Mouse (Mus musculus) left cerebral cortex, adult 2 months (tissue): ENCODE measurements around the gene Pltp. TPM values are rescaled to one million over a fixed set of nuclear protein-coding genes. Genes with fewer than 3 reads are reported as not detected.
"Not testable (repeated sequence)": the region's sequence is repeated elsewhere in the genome, so short reads cannot be mapped to it uniquely, and the experiment has no call there.

Source experiments
- DNase-seq, 2 experiments: peaks; one replicate each; pipeline ENCODE4 v3.0.0; 2021 to 2022; ENCODE audit warnings: low spot score in 2 of 2, mixed read lengths in 1 of 2; ENCODE audit errors: extremely low spot score in 1 of 2
- H3K27ac ChIP-seq: fragments of 200-600 bp; 2 replicates; pipeline ENCODE4 v1.8.1; 2022
- H3K4me3 ChIP-seq: fragments of 200-600 bp; 2 replicates; pipeline ENCODE4 v1.8.1; 2022
- CTCF ChIP-seq: fragments of 200-600 bp; IDR thresholded peaks from 2 replicates; pipeline ENCODE4 v1.8.1; 2022; ENCODE audit warnings: antibody characterized with exemption, mild to moderate bottlenecking, moderate library complexity
- intact Hi-C: fragments of 180-260 bp; cut with DNase I; formaldehyde crosslinking; loops from one replicate; pipeline ENCODE4 v1.15.1; 2025
- total RNA-seq, 2 experiments: library from RNA; stranded (reverse); gene quantifications; 2 replicates each; pipeline ENCODE4 v1.2.3; 2021

Gene Pltp
- total RNA-seq, 2 experiments from 2014 or later: 78.1 to 82.4 TPM

DNA sequence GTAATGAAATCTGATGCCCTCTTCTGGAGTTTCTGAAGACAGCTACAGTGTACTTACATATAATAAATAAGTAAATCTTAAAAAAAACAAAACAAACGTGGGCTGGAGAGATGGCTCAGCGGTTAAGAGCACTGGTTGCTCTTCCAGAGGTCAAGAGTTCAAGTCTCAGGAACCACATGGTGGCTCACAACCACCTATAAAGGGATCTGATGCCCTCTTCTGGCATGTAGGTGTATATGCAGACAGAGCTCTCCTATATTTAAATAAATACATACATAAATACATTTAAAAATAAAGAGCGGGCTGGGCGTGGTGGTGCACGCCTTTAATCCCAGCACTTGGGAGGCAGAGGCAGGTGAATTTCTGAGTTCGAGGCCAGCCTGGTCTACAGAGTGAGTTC, 59.0 kb downstream of the Pltp start:
- H3K4me3 ChIP-seq, DNase-seq, intact Hi-C loops, H3K27ac ChIP-seq: not testable (repeated sequence)
- peak; percentile 44 for TF ChIP-seq CTCF

DNA sequence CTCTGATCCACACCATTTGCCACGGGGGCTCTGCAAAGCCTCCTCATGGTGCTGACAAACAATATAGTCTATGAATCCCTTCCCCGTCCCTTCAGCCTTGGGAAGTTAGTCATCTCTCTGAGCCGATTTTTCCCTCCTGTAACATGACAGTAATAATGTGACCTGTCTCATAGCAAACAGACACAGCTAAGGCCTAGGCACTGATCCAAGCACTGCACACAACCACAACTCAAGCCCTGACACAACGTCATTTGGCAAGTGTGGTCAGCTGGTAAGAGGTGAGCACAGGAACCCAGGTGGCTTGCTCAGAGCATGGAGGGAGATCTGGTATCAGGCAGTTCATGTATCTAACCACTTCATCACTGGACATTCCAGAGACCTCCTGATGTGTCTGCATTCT, 61.6 kb downstream of the Pltp start:
- no peak overlapping the region for H3K27ac ChIP-seq
- no peak for TF ChIP-seq CTCF
- DNase-seq: no peak
- no peak overlapping the region for H3K4me3 ChIP-seq
- intact Hi-C loops: no loop called here

DNA sequence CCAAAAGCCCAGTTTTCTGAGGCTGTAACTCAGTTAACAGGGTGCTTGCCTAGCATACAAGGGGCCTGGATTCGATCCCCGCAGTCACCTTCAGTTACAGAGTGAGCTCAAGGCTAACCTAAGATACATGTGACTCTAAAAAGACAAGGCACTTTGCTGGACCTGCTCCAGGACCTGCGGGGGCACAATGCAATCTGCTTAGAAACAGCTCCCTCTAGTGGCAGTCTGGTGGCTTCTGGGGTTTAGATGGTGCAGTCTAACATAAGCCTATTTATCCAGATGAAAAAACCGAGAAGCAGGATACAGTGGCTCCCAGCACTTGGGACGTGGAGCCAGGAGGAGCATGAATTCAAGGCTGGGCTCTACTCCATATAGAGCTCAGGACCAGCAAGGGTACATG, 63.2 kb downstream of the Pltp start:
- DNase-seq: peak; percentile 75 to 80
- Histone ChIP-seq H3K4me3 (no peak overlapping the region), H3K27ac (no peak overlapping the region)
- TF ChIP-seq CTCF: peak; percentile 91
- intact Hi-C loops: no loop called here

- TF ChIP-seq CTCF: no peak
- no peak for DNase-seq
- intact Hi-C loops: no loop called here
- Histone ChIP-seq H3K4me3 (no peak overlapping the region), H3K27ac (no peak overlapping the region)
Measured at GRCm38 (mm10) chr2:164793772-164794171, 63.7 kb downstream of the Pltp start.

- H3K4me3 ChIP-seq: no peak overlapping the region
- intact Hi-C loops: no loop called here
- peak; percentile 78 for TF ChIP-seq CTCF
- peak in 1 of 2 experiments; percentile 62 for DNase-seq
- no peak overlapping the region for H3K27ac ChIP-seq
Measured at GRCm38 (mm10) chr2:164793236-164793635, 64.3 kb downstream of the Pltp start.

- Histone ChIP-seq H3K4me3 (no peak overlapping the region), H3K27ac (no peak overlapping the region)
- DNase-seq: no peak
- TF ChIP-seq CTCF: no peak
- intact Hi-C loops: no loop called here
Measured at GRCm38 (mm10) chr2:164792400-164793190, 64.9 kb downstream of the Pltp start.

DNA sequence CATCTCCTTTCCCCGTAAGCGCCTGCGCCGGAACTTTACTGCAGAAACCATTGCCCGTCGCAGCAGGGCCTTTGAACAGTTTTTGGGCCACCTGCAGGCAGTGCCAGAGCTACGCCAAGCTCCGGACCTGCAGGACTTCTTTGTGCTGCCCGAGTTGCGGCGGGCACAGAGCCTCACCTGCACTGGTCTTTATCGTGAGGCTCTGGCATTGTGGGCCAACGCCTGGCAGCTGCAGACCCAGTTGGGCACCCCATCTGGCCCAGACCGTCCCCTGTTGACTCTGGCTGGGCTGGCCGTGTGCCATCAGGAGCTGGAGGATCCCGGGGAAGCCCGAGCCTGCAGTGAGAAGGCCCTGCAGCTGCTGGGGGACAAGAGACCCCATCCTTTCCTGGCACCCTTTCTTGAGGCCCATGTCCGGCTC, 65.7 kb downstream of the Pltp start:
- Histone ChIP-seq H3K27ac (no peak overlapping the region), H3K4me3 (no peak overlapping the region)
- intact Hi-C loops: no loop called here
- DNase-seq: no peak
- no peak for TF ChIP-seq CTCF

DNA sequence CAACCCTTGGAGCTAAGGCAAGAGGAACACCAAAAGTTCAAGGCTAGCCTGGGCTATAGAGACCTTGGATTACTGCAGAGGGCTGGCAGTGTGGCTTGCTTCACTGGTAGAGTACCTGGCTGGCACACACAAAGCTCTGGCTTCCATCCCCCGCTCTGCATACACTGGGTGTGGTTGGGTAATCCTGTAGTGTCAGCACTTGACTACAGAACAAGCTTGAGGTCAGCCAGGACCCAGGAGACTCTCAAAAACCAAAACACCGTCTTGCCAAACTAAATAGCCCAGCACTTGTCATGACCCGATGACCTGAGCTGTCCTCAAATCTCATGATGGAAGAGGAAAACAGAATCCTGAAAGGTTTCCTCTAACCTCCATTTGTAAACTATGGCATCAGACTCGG, 67.1 kb downstream of the Pltp start:
- no peak overlapping the region for H3K27ac ChIP-seq
- no peak overlapping the region for H3K4me3 ChIP-seq
- intact Hi-C loops: no loop called here
- no peak for TF ChIP-seq CTCF
- DNase-seq: no peak

Other genes with a start within 250 kb of the Pltp start
- gene Wfdc6b, start 244.2 kb downstream of the Pltp start, total RNA-seq: not detected
- gene Wfdc8, start 244.1 kb downstream of the Pltp start, total RNA-seq: not detected
- not detected for gene Wfdc16, start 218.9 kb downstream of the Pltp start, total RNA-seq
- not detected for gene Wfdc10, start 201.7 kb downstream of the Pltp start, total RNA-seq
- gene Wfdc9, start 201.1 kb downstream of the Pltp start, total RNA-seq: not detected
- gene Wfdc11, start 183.6 kb downstream of the Pltp start, total RNA-seq: not detected
- not detected for gene Wfdc13, start 172.6 kb downstream of the Pltp start, total RNA-seq
- gene Spint4, start 159.2 kb downstream of the Pltp start, total RNA-seq: not detected
- not detected for gene Spint5, start 142.4 kb downstream of the Pltp start, total RNA-seq
- gene Wfdc3, start 111.8 kb downstream of the Pltp start, total RNA-seq: 1 to 10 TPM; 1.4 to 1.6 TPM
- 10 to 100 TPM; 37.6 to 37.9 TPM for gene Dnttip1, start 111.7 kb downstream of the Pltp start, total RNA-seq
- gene Ube2c, start 87.8 kb downstream of the Pltp start, total RNA-seq: under 1 TPM in 1 of 2 experiments, not detected in 1; 0.36 TPM
- gene Tnnc2, start 77.7 kb downstream of the Pltp start, total RNA-seq: 1 to 10 TPM in 1 of 2 experiments, not detected in 1; 1.1 TPM
- 10 to 100 TPM; 54.4 to 57.2 TPM for gene Snx21, start 71.9 kb downstream of the Pltp start, total RNA-seq
- 10 to 100 TPM; 26.6 to 28.3 TPM for gene Acot8, start 52.8 kb downstream of the Pltp start, total RNA-seq
- gene Zswim3, start 52.6 kb downstream of the Pltp start, total RNA-seq: 1 to 10 TPM; 8.6 to 9.0 TPM
- 10 to 100 TPM; 21.7 to 22.7 TPM for gene Zswim1, start 35.0 kb downstream of the Pltp start, total RNA-seq
- gene Spata25, start 29.2 kb downstream of the Pltp start, total RNA-seq: under 1 TPM; 0.45 to 0.58 TPM
- 10 to 100 TPM; 89.5 to 96.2 TPM for gene Ctsa, start 24.8 kb downstream of the Pltp start, total RNA-seq
- gene Neurl2, start 24.3 kb downstream of the Pltp start, total RNA-seq: 1 to 10 TPM; 3.9 to 5.3 TPM
- 10 to 100 TPM; 44.8 to 48.8 TPM for gene Pcif1, start 21.6 kb upstream of the Pltp start, total RNA-seq
- 10 to 100 TPM; 27.2 to 28.0 TPM for gene Zfp335, start 54.0 kb upstream of the Pltp start, total RNA-seq
- gene Mmp9, start 83.1 kb upstream of the Pltp start, total RNA-seq: 1 to 10 TPM; 1.4 TPM
- 100 to 1,000 TPM; 575 to 581 TPM for gene Slc12a5, start 103.1 kb upstream of the Pltp start, total RNA-seq
- gene Ncoa5, start 177.2 kb upstream of the Pltp start, total RNA-seq: 10 to 100 TPM; 55.5 to 57.5 TPM
- gene Cd40, start 197.9 kb upstream of the Pltp start, total RNA-seq: under 1 TPM; 0.42 to 0.61 TPM
- gene 1700025C18Rik, start 233.0 kb upstream of the Pltp start, total RNA-seq: not detected